Mouse (Mus musculus): ENCODE measurements around the gene Tmem156.

GRCm38 (mm10) chr5:65045642-65046370 is 46.1 kb downstream of the Tmem156 start:
- TF ChIP-seq CTCF (IDR thresholded peaks at IDR 0.05; ENCODE audit: extremely low read depth, insufficient read depth, low read length): no peak
- no peak for TF ChIP-seq POLR2A (IDR thresholded peaks at IDR 0.05; ENCODE audit: extremely low read depth, insufficient read depth, low read length)

Measured in cortical plate, adult 2 months (tissue).